Mouse (Mus musculus): Measurements from ENCODE around the gene Urb2.

Urb2 gene

DNA sequence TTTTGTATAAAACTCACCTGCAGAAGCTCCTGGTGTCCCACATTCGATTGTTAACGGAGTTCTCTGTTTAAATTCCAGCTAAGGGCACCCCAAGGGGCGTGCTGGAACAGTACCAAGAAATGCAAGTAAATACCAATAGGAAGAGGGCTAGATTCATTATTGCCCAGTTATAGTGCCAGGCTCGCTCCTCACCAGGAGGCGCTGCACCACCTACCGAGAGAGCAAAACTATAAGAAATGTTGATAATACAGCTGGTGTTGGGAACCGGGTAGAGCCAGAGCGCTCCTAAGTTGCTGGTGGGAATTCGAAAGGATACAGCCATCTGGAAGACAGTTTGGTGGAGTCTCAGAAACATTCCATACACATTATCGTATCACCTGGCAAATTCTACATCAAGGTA, 56.7 kb downstream of the Urb2 start:
- peak in 1 of 2 experiments; percentile 16 for DNase-seq (ENCODE audit: low spot score in 2 of 2)

DNA sequence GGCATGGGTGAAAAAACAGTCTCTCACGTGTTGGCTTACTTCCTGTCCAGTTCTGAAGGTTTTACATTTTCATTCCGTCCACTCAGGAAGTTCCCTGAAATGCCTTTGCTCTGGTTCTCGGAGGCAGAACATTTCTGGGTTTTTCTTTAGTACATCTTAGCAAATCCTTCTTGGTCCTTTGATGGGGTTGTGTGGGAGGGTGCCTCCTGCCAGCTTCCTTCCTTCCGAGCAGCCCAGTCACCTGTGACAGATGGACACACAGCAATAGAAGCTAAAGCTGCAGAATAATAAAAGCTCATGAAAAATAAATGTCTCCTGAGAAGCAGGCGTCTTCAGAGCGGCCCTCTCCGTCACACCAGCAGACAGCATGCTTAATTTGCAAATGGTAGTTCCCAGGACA, 57.7 kb downstream of the Urb2 start:
- peak in 1 of 2 experiments; percentile 49 for DNase-seq (ENCODE audit: low spot score in 2 of 2)

DNA sequence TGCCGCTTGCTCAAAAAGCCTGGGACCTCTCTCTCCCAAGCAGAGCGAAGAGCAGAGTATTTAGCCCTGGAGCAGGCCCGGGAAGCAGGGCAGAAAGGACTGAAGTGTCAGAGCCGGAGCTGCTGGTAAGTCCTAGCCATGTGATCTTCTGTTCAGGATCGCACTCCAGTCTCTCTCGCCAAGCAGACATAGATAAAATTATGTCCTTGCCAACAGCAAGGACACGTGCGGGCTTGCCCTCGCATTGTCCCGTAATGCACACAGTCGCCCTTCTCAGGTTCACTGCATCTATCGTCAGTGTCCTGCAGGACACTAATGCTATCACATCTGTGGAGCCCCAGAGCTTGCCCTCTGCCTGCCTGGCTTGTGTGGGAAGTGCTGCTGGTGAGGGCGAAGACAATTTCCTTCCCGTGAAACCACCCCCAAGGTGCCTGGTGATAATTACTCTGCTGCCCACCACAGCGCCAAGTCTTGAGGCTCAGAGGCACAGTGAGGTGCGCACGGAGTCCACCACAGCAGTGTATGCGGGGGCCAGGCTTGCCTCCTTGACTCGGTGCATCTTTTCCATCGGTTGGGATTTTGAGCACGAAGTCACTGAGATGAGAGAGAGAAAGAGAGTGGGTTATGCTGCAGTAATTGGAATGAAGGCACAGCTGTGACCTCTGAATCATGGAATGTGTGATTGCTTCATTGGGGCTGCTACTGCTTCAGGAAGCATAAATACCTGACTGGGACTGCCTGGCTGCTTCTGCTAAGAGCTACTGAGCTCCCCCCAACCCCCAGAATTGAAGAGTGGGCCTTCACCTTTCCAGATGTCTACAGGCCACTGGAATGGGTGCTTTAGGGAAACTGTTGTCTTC, 59.4 kb downstream of the Urb2 start:
- peak; percentile 14 to 38 for DNase-seq (ENCODE audit: low spot score in 2 of 2)

DNA sequence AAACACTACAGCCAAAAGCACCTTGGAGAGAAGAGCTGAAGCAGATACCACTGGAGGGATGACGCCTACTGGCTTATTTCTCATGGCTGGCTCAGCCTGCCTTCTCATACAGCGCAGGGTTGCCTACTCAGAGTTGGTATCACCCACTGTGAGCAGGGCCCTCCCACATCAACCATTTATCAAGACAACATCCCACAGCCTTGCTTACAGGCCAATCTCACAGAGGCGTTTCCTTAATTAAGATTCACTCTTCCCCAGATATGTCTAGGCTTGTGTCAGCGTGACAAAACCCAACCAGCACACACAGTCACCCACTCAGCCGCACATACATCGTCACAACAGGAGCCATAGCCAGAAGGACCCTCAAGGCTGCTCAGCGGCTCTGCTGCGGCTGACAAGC, 61.3 kb downstream of the Urb2 start:
- peak in 1 of 2 experiments; percentile 52 for DNase-seq (ENCODE audit: low spot score in 2 of 2)

GRCm38 (mm10) chr8:124083611-124084010, 62.3 kb downstream of the Urb2 start:
- DNase-seq (ENCODE audit: low spot score in 2 of 2), result no peak

GRCm38 (mm10) chr8:124085668-124086067, 64.4 kb downstream of the Urb2 start:
- DNase-seq (ENCODE audit: low spot score in 2 of 2), result no peak

GRCm38 (mm10) chr8:124088092-124088613, 66.8 kb downstream of the Urb2 start:
- no peak for DNase-seq (ENCODE audit: low spot score in 2 of 2)

DNA sequence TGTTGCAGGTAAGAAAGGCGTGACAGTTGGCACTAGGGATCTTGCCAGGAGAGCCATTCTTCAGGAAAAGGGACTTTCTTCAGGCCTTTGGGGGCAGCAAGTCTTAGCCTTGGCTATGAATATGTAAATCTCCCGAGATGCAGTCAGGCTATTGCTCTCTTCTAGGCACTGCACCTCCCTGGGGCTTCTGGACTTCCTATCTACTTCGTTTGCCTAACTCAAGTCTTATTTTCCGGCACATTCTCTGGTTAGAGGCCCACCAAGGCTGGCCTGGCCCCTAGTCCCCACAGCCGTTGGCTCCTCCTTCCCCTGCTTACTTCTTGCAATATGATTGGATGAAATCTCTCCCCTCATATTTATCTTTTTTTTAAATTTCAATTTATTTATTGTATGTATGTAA, 67.7 kb downstream of the Urb2 start:
- DNase-seq (ENCODE audit: low spot score in 2 of 2), result no peak

DNA sequence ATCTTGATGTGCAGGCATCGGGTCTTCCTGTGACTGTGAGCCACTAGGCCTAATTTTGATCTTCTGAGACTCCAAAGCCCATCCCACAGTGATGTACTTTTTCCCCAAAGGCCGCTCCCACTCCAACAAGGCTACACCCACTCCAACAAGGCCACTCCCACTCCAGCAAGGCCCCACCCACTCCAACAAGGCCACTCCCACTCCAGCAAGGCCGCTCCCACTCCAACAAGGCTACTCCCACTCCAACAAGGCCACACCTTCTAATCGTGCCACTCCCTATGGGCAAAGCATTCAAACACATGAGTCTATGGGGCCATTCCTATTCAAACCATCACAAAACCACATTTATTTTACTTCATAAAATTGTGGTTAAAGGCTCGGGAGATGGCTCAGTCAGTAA, 69.2 kb downstream of the Urb2 start:
- DNase-seq (ENCODE audit: low spot score in 2 of 2), result no peak

Measured in left cerebral cortex, adult 9 months (tissue).